Mouse (Mus musculus) CH12.LX (cell line): ENCODE measurements around the gene Zmynd15. TPM values are rescaled to one million over a fixed set of nuclear protein-coding genes. Genes with fewer than 3 reads are reported as not detected.

Experiments
- DNase-seq: peaks from one replicate; pipeline ENCODE4 v3.0.0-alpha.2; 2013; ENCODE audit errors: extremely low read depth
- H3K27ac ChIP-seq: 2 replicates; pipeline ENCODE4 v1.5.1; 2012; ENCODE audit warnings: low read depth, mild to moderate bottlenecking, control low read depth, moderate library complexity; ENCODE audit not compliant: insufficient read depth
- H3K27me3 ChIP-seq: replicated peaks from 2 replicates; pipeline ENCODE3; 2012; ENCODE audit warnings: inconsistent platforms
- H3K36me3 ChIP-seq, 2 experiments: replicated peaks in 1 of 2; 2 replicates each; pipeline versions ENCODE3 to v1.6.1; 2012; ENCODE audit warnings: inconsistent platforms in 1 of 2, low read length in 1 of 2, mild to moderate bottlenecking in 1 of 2, mixed read lengths in 1 of 2, moderate library complexity in 1 of 2; ENCODE audit not compliant: control insufficient read depth in 1 of 2, insufficient read depth in 1 of 2
- H3K4me1 ChIP-seq, 2 experiments: 2 replicates each; pipeline ENCODE4 v1.6.1; 2012; ENCODE audit warnings: inconsistent platforms in 1 of 2, moderate library complexity in 1 of 2; ENCODE audit not compliant: insufficient read depth in 2 of 2, control insufficient read depth in 1 of 2
- H3K4me2 ChIP-seq: 2 replicates; pipeline ENCODE4 v1.6.1; 2012; ENCODE audit warnings: low read depth, mild to moderate bottlenecking, control low read depth; ENCODE audit not compliant: poor library complexity, insufficient read depth, severe bottlenecking
- H3K4me3 ChIP-seq, 3 experiments: fragments of 150-350 bp in 1 of 3; sonication (generic) in 1 of 3; replicated peaks in 1 of 3; 2 replicates each; pipeline versions ENCODE3 to v1.5.1; 2011 to 2012; ENCODE audit warnings: low read depth in 2 of 3, low read length in 2 of 3, mild to moderate bottlenecking in 2 of 3, moderate library complexity in 2 of 3, control low read depth in 1 of 3, improper control_type of control experiment in 1 of 3, inconsistent platforms in 1 of 3, mixed read lengths in 1 of 3; ENCODE audit not compliant: poor library complexity in 1 of 3
- H3K79me2 ChIP-seq: replicated peaks from 2 replicates; pipeline ENCODE4 v1.6.1; 2012; ENCODE audit warnings: mild to moderate bottlenecking, moderate library complexity; ENCODE audit not compliant: control insufficient read depth, poor library complexity, insufficient read depth, severe bottlenecking; ENCODE audit errors: extremely low read depth
- H3K9ac ChIP-seq: 2 replicates; pipeline ENCODE4 v1.6.1; 2012; ENCODE audit warnings: low read depth, mild to moderate bottlenecking, control low read depth, moderate library complexity; ENCODE audit not compliant: insufficient read depth
- H3K9me3 ChIP-seq: replicated peaks from 2 replicates; pipeline ENCODE3; 2012; ENCODE audit warnings: low read length, inconsistent platforms, mixed read lengths
- BHLHE40 ChIP-seq: IDR thresholded peaks from 2 replicates; pipeline ENCODE4 v1.6.1; 2011; ENCODE audit warnings: mild to moderate bottlenecking, low read depth, low read length, improper control_type of control experiment
- CHD1 ChIP-seq: IDR thresholded peaks from 2 replicates; pipeline ENCODE4 v1.6.1; 2012; ENCODE audit warnings: low read depth, low read length, improper control_type of control experiment, inconsistent platforms
- CHD2 ChIP-seq: IDR thresholded peaks from 2 replicates; pipeline ENCODE4 v1.6.1; 2011; ENCODE audit warnings: low read length, improper control_type of control experiment
- E2F4 ChIP-seq: IDR thresholded peaks from 2 replicates; pipeline ENCODE4 v1.6.1; 2011; ENCODE audit warnings: low read depth, low read length, improper control_type of control experiment; ENCODE audit not compliant: insufficient replicate concordance
- ELF1 ChIP-seq: IDR thresholded peaks from 2 replicates; pipeline ENCODE4 v1.6.1; 2014; ENCODE audit warnings: low read depth, mild to moderate bottlenecking, inconsistent platforms, low read length, improper control_type of control experiment
- ETS1 ChIP-seq: conservative IDR thresholded peaks from 2 replicates; pipeline ENCODE4 v1.6.1; 2012; ENCODE audit warnings: low read depth, mild to moderate bottlenecking, inconsistent platforms, low read length, improper control_type of control experiment, moderate library complexity
- GABPA ChIP-seq: IDR thresholded peaks from 2 replicates; pipeline ENCODE4 v1.6.1; 2012; ENCODE audit warnings: low read depth, low read length, improper control_type of control experiment, inconsistent platforms; ENCODE audit not compliant: insufficient replicate concordance
- HCFC1 ChIP-seq: IDR thresholded peaks from 2 replicates; pipeline ENCODE4 v1.6.1; 2012; ENCODE audit warnings: low read depth, mild to moderate bottlenecking, inconsistent platforms, low read length, improper control_type of control experiment
- IRF4 ChIP-seq: IDR thresholded peaks from 2 replicates; pipeline ENCODE4 v1.6.1; 2014; ENCODE audit warnings: low read depth, mild to moderate bottlenecking, inconsistent platforms, low read length, improper control_type of control experiment
- JUN ChIP-seq: IDR thresholded peaks from 2 replicates; pipeline ENCODE4 v1.6.1; 2011; ENCODE audit warnings: low read depth, mild to moderate bottlenecking, low read length, improper control_type of control experiment, moderate library complexity; ENCODE audit not compliant: insufficient read depth
- KAT2A ChIP-seq: IDR thresholded peaks from 2 replicates; pipeline ENCODE4 v1.6.1; 2012; ENCODE audit warnings: low read length, improper control_type of control experiment, inconsistent platforms; ENCODE audit not compliant: insufficient replicate concordance
- MAFK ChIP-seq: IDR thresholded peaks from 2 replicates; pipeline ENCODE4 v1.6.1; 2011; ENCODE audit warnings: low read length, improper control_type of control experiment; ENCODE audit not compliant: insufficient replicate concordance
- MAZ ChIP-seq: IDR thresholded peaks from 2 replicates; pipeline ENCODE4 v1.6.1; 2012; ENCODE audit warnings: low read depth, mild to moderate bottlenecking, inconsistent platforms, low read length, improper control_type of control experiment, moderate library complexity
- MYC ChIP-seq: IDR thresholded peaks from 2 replicates; pipeline ENCODE4 v1.6.1; 2011; ENCODE audit warnings: low read depth, mild to moderate bottlenecking, improper control_type of control experiment, low read length
- NELFE ChIP-seq: IDR thresholded peaks from 2 replicates; pipeline ENCODE4 v1.6.1; 2011; ENCODE audit warnings: low read depth, low read length, improper control_type of control experiment
- NRF1 ChIP-seq: IDR thresholded peaks from 2 replicates; pipeline ENCODE4 v1.6.1; 2014; ENCODE audit warnings: low read depth, mild to moderate bottlenecking, inconsistent platforms, low read length, improper control_type of control experiment, moderate library complexity
- PAX5 ChIP-seq: IDR thresholded peaks from 2 replicates; pipeline ENCODE4 v1.6.1; 2012; ENCODE audit warnings: low read length, inconsistent platforms, mixed read lengths
- POLR2A ChIP-seq: IDR thresholded peaks from 2 replicates; pipeline ENCODE4 v1.6.1; 2011; ENCODE audit warnings: low read depth, mild to moderate bottlenecking, improper control_type of control experiment, low read length
- POLR2AphosphoS2 ChIP-seq: IDR thresholded peaks from 2 replicates; pipeline ENCODE4 v1.6.1; 2011; ENCODE audit warnings: low read depth, low read length, improper control_type of control experiment
- RCOR1 ChIP-seq: conservative IDR thresholded peaks from 2 replicates; pipeline ENCODE4 v1.6.1; 2012; ENCODE audit warnings: low read depth, mild to moderate bottlenecking, inconsistent platforms, low read length, improper control_type of control experiment
- SMC3 ChIP-seq: IDR thresholded peaks from 2 replicates; pipeline ENCODE4 v1.6.1; 2011; ENCODE audit warnings: low read depth, low read length, improper control_type of control experiment
- TCF12 ChIP-seq: IDR thresholded peaks from 2 replicates; pipeline ENCODE4 v1.6.1; 2014; ENCODE audit warnings: low read depth, mild to moderate bottlenecking, inconsistent platforms, low read length, improper control_type of control experiment
- UBTF ChIP-seq: IDR thresholded peaks from 2 replicates; pipeline ENCODE4 v1.6.1; 2012; ENCODE audit warnings: low read depth, mild to moderate bottlenecking, inconsistent platforms, low read length, improper control_type of control experiment, moderate library complexity
- USF1 ChIP-seq: IDR thresholded peaks from 2 replicates; pipeline ENCODE4 v1.6.1; 2014; ENCODE audit warnings: low read depth, mild to moderate bottlenecking, inconsistent platforms, low read length, improper control_type of control experiment
- USF2 ChIP-seq: conservative IDR thresholded peaks from 2 replicates; pipeline ENCODE4 v1.6.1; 2011; ENCODE audit warnings: low read depth, low read length, improper control_type of control experiment
- ZC3H11A ChIP-seq: IDR thresholded peaks from 2 replicates; pipeline ENCODE4 v1.6.1; 2012; ENCODE audit warnings: low read depth, mild to moderate bottlenecking, inconsistent platforms, low read length, improper control_type of control experiment
- ZKSCAN1 ChIP-seq: IDR thresholded peaks from 2 replicates; pipeline ENCODE4 v1.6.1; 2012; ENCODE audit warnings: low read depth, inconsistent platforms, low read length, improper control_type of control experiment, borderline replicate concordance
- ZMIZ1 ChIP-seq: IDR thresholded peaks from 2 replicates; pipeline ENCODE4 v1.6.1; 2012; ENCODE audit warnings: low read depth, mild to moderate bottlenecking, inconsistent platforms, low read length, improper control_type of control experiment
- ZNF384 ChIP-seq: IDR thresholded peaks from 2 replicates; pipeline ENCODE4 v1.6.1; 2012; ENCODE audit warnings: low read depth, low read length, improper control_type of control experiment, inconsistent platforms
- dilution Hi-C: fragments of 300-500 bp; cut with MboI; formaldehyde crosslinking; loops from 2 replicates; pipeline ENCODE4 v1.14.3; 2020; ENCODE audit warnings: low sequenced_read_pairs; ENCODE audit not compliant: extremely low pct_unique_long_range_greater_than_20kb, extremely low pct_ligation_motif_present
- in situ Hi-C: fragments of 300-500 bp; cut with MboI; formaldehyde crosslinking; loops from 3 replicates; pipeline ENCODE4 v1.14.3; 2019; ENCODE audit warnings: low sequenced_read_pairs, low pct_ligation_motif_present, low pct_unique_long_range_greater_than_20kb, mixed read lengths
- polyA plus RNA-seq: library from polyadenylated mRNA; unstranded; fragments of >175 nt; gene quantifications from 2 replicates; pipeline ENCODE4 v1.2.1, GENCODE M21; 2012; ENCODE audit warnings: low read depth; ENCODE audit not compliant: insufficient read length
- total RNA-seq, 2 experiments: library from RNA; depleted of rRNA; stranded (reverse); fragments of 300-350 nt in 1 of 2; fragments of >200 nt in 1 of 2; gene quantifications; 2 replicates each; pipeline ENCODE4 v1.2.3; 2012 to 2014

Zmynd15 gene
- total and polyA plus RNA-seq, 3 experiments = 0.05 to 0.20 (median 0.08) TPM

DNA sequence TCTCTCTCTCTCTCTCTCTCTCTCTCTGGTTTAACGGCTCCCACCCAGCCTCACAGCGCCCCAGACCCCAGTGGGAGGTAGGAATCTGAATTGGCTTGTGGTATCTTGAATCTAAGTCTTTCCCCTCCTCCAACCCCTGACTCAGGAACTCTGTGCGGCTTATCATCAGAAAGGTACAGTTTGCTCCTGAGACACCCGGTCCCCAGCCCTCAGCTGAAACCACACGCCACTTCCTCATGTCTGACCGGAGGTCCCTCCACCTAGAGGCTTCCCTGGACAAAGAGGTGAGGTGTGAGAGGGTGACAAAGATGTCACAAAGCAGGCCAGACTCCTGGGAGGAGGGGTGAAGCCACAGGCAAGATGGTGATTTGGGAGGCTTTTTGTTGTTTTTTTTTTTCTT, 21.8 kb upstream of the Zmynd15 start:
- H3K4me2 ChIP-seq = no peak overlapping the region
- dilution Hi-C loops = no loop called here
- H3K9ac ChIP-seq = no peak overlapping the region
- TF ChIP-seq UBTF = no peak
- no peak for TF ChIP-seq PAX5
- no peak for TF ChIP-seq MAZ
- no peak for TF ChIP-seq TCF12
- no peak for TF ChIP-seq BHLHE40
- no peak for TF ChIP-seq CHD2
- TF ChIP-seq USF1 = no peak
- TF ChIP-seq RCOR1 = no peak
- no peak for TF ChIP-seq IRF4
- no peak for TF ChIP-seq HCFC1
- no peak for TF ChIP-seq ZC3H11A
- TF ChIP-seq POLR2AphosphoS2 = no peak
- no peak for TF ChIP-seq SMC3
- no peak for TF ChIP-seq GABPA
- no peak for TF ChIP-seq ETS1
- TF ChIP-seq USF2 = no peak
- peaks cover 60 to 79% of the 10 kb centered on the region in 2 experiments for H3K36me3 ChIP-seq
- H3K79me2 ChIP-seq = peaks cover 9% of the 10 kb centered on the region
- H3K4me1 ChIP-seq = peaks cover 12 to 55% of the 10 kb centered on the region in 2 experiments
- no peak overlapping the region for H3K27ac ChIP-seq
- H3K9me3 ChIP-seq = no peaks in the 10 kb centered on the region
- no peak overlapping the region for H3K4me3 ChIP-seq
- no peaks in the 10 kb centered on the region for H3K27me3 ChIP-seq
- in situ Hi-C loops = no loop called here
- no peak for DNase-seq

DNA sequence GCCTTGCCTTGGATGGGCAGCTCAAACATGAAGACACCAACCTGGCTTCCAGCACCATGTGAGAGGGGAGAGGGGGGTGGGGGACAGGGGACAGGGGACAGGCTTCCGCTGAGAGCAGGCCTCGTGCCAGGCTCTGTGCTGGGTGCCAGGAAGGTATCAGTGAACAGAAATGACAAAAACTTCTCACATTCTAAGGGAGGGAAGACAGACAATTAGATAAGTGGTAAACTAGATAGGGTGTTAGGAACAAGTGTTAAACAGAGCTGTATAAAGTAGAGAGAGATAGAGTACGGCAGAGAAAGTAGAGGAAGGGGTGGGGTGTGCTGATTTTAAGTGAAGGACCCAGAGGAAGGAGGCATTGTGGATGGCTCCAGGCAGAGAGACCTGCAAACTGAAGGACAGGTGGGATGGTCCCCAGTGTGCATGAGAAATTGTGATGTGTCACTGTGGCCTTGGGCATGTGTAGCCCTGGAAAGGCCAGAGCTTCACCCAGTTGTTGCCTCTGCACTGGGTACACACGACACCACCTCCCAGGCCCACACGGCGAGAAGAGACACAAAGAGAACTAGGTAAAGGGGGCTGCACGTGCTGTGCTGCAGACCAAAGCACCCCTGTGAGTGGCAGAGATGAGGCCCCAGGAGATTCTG, 20.4 kb upstream of the Zmynd15 start:
- Histone ChIP-seq H3K36me3 (peaks cover 60 to 89% of the 10 kb centered on the region in 2 experiments), H3K27me3 (no peaks in the 10 kb centered on the region), H3K9me3 (no peaks in the 10 kb centered on the region), H3K9ac (no peak overlapping the region), H3K27ac (no peak overlapping the region), H3K4me3 (no peak overlapping the region), H3K79me2 (peaks cover 6% of the 10 kb centered on the region; the same call in 1 of the 2 replicates), H3K4me1 (peaks cover 6 to 47% of the 10 kb centered on the region in 2 experiments), H3K4me2 (no peak overlapping the region)
- in situ Hi-C loops (no loop called here), dilution Hi-C loops (no loop called here)
- no peak for TF ChIP-seq MAZ
- TF ChIP-seq NRF1 = no peak
- TF ChIP-seq MYC = no peak
- TF ChIP-seq TCF12 = no peak
- TF ChIP-seq CHD1 = no peak
- no peak for TF ChIP-seq MAFK
- no peak for TF ChIP-seq ZC3H11A
- no peak for TF ChIP-seq ZMIZ1
- TF ChIP-seq NELFE = no peak
- no peak for TF ChIP-seq USF1
- TF ChIP-seq CHD2 = no peak
- no peak for TF ChIP-seq JUN
- TF ChIP-seq POLR2A = no peak
- no peak for TF ChIP-seq E2F4
- TF ChIP-seq GABPA = no peak
- TF ChIP-seq ELF1 = no peak
- TF ChIP-seq KAT2A = no peak
- TF ChIP-seq ZKSCAN1 = no peak
- TF ChIP-seq ZNF384 = no peak
- no peak for DNase-seq
